Mouse (Mus musculus): ENCODE results near the gene Scaf8. TPM values are rescaled to one million over a fixed set of nuclear protein-coding genes. Genes with fewer than 3 reads are reported as not detected.

Scaf8 gene
- polyA plus RNA-seq, 1 experiment: 15.4 TPM

- Histone ChIP-seq H3ac (ENCODE audit: control insufficient read depth, insufficient read length) (no peak overlapping the region), H3K36me3 (ENCODE audit: control insufficient read depth, insufficient read depth) (no peaks in the 10 kb centered on the region), H3K4me3 (no peak overlapping the region), H3K79me2 (ENCODE audit: control insufficient read depth, insufficient read depth) (no peaks in the 10 kb centered on the region), H3K27me3 (ENCODE audit: control insufficient read depth, insufficient read depth, insufficient read length) (no peaks in the 10 kb centered on the region), H3K4me2 (ENCODE audit: low read depth) (no peak overlapping the region)
- TF ChIP-seq CEBPB (IDR thresholded peaks at IDR 0.05; ENCODE audit: insufficient read depth, poor library complexity, severe bottlenecking): no peak
- TF ChIP-seq TCF12 (IDR thresholded peaks at IDR 0.05; ENCODE audit: insufficient read depth, poor library complexity, severe bottlenecking): no peak
- TF ChIP-seq USF1 (IDR thresholded peaks at IDR 0.05; ENCODE audit: low read depth): no peak
- TF ChIP-seq POLR2AphosphoS2 (IDR thresholded peaks at IDR 0.05; ENCODE audit: insufficient read length, low read depth): no peak
- TF ChIP-seq MYOD1 (IDR thresholded peaks at IDR 0.05; ENCODE audit: control insufficient read depth in 1 of 3, insufficient read length in 2 of 3, low read depth in 2 of 3): no peak
- no peak for TF ChIP-seq MAX (IDR thresholded peaks at IDR 0.05; ENCODE audit: low read depth)
- no peak for TF ChIP-seq SRF (IDR thresholded peaks at IDR 0.05; ENCODE audit: control insufficient read depth, insufficient read length, low read depth)
- TF ChIP-seq POLR2A (IDR thresholded peaks at IDR 0.05; ENCODE audit: insufficient read length, low read depth): no peak
- TF ChIP-seq MYOG (IDR thresholded peaks at IDR 0.05; ENCODE audit: control insufficient read depth in 1 of 3, insufficient read depth in 1 of 3, insufficient read length in 2 of 3, low read depth in 2 of 3): no peak
- no peak for TF ChIP-seq E2F4 (IDR thresholded peaks at IDR 0.05; ENCODE audit: insufficient read depth)
- TF ChIP-seq REST (IDR thresholded peaks at IDR 0.05; ENCODE audit: insufficient read depth, insufficient read length): no peak
- TF ChIP-seq TCF3 (IDR thresholded peaks at IDR 0.05; ENCODE audit: insufficient read length, low read depth): no peak
These were observed 105.4 kb downstream of the Scaf8 start for GRCm38 (mm10) chr17:3220201-3220600.

GRCm38 (mm10) chr17:3223071-3223470 is 108.3 kb downstream of the Scaf8 start:
- Histone ChIP-seq H3K4me2 (ENCODE audit: low read depth) (no peak overlapping the region), H3ac (ENCODE audit: control insufficient read depth, insufficient read length) (no peak overlapping the region), H3K4me3 (no peak overlapping the region), H3K27me3 (ENCODE audit: control insufficient read depth, insufficient read depth, insufficient read length) (no peaks in the 10 kb centered on the region), H3K79me2 (ENCODE audit: control insufficient read depth, insufficient read depth) (no peaks in the 10 kb centered on the region), H3K36me3 (ENCODE audit: control insufficient read depth, insufficient read depth) (no peaks in the 10 kb centered on the region)
- TF ChIP-seq TCF12 (IDR thresholded peaks at IDR 0.05; ENCODE audit: insufficient read depth, poor library complexity, severe bottlenecking) (no peak), MYOG (IDR thresholded peaks at IDR 0.05; ENCODE audit: control insufficient read depth in 1 of 3, insufficient read depth in 1 of 3, insufficient read length in 2 of 3, low read depth in 2 of 3) (no peak), POLR2AphosphoS2 (IDR thresholded peaks at IDR 0.05; ENCODE audit: insufficient read length, low read depth) (no peak), MAX (IDR thresholded peaks at IDR 0.05; ENCODE audit: low read depth) (no peak), CEBPB (IDR thresholded peaks at IDR 0.05; ENCODE audit: insufficient read depth, poor library complexity, severe bottlenecking) (no peak), POLR2A (IDR thresholded peaks at IDR 0.05; ENCODE audit: insufficient read length, low read depth) (no peak), USF1 (IDR thresholded peaks at IDR 0.05; ENCODE audit: low read depth) (no peak), MYOD1 (IDR thresholded peaks at IDR 0.05; ENCODE audit: control insufficient read depth in 1 of 3, insufficient read length in 2 of 3, low read depth in 2 of 3) (no peak), REST (IDR thresholded peaks at IDR 0.05; ENCODE audit: insufficient read depth, insufficient read length) (no peak), TCF3 (IDR thresholded peaks at IDR 0.05; ENCODE audit: insufficient read length, low read depth) (no peak), SRF (IDR thresholded peaks at IDR 0.05; ENCODE audit: control insufficient read depth, insufficient read length, low read depth) (no peak)

GRCm38 (mm10) chr17:3223721-3224120 is 108.9 kb downstream of the Scaf8 start:
- H3K36me3 ChIP-seq (ENCODE audit: control insufficient read depth, insufficient read depth): no peaks in the 10 kb centered on the region
- no peak overlapping the region for H3K4me2 ChIP-seq (ENCODE audit: low read depth)
- H3K27me3 ChIP-seq (ENCODE audit: control insufficient read depth, insufficient read depth, insufficient read length): no peaks in the 10 kb centered on the region
- no peak overlapping the region for H3ac ChIP-seq (ENCODE audit: control insufficient read depth, insufficient read length)
- no peak for TF ChIP-seq USF1 (IDR thresholded peaks at IDR 0.05; ENCODE audit: low read depth)
- no peak for TF ChIP-seq SRF (IDR thresholded peaks at IDR 0.05; ENCODE audit: control insufficient read depth, insufficient read length, low read depth)
- TF ChIP-seq E2F4 (IDR thresholded peaks at IDR 0.05; ENCODE audit: insufficient read depth): no peak
- TF ChIP-seq TCF12 (IDR thresholded peaks at IDR 0.05; ENCODE audit: insufficient read depth, poor library complexity, severe bottlenecking): no peak
- TF ChIP-seq CEBPB (IDR thresholded peaks at IDR 0.05; ENCODE audit: insufficient read depth, poor library complexity, severe bottlenecking): no peak
- no peak for TF ChIP-seq POLR2A (IDR thresholded peaks at IDR 0.05; ENCODE audit: insufficient read length, low read depth)
- no peak for TF ChIP-seq MAX (IDR thresholded peaks at IDR 0.05; ENCODE audit: low read depth)
- TF ChIP-seq MYOG (IDR thresholded peaks at IDR 0.05; ENCODE audit: control insufficient read depth in 1 of 3, insufficient read depth in 1 of 3, insufficient read length in 2 of 3, low read depth in 2 of 3): no peak
- TF ChIP-seq MYOD1 (IDR thresholded peaks at IDR 0.05; ENCODE audit: control insufficient read depth in 1 of 3, insufficient read length in 2 of 3, low read depth in 2 of 3): no peak
- no peak for TF ChIP-seq POLR2AphosphoS2 (IDR thresholded peaks at IDR 0.05; ENCODE audit: insufficient read length, low read depth)
- TF ChIP-seq TCF3 (IDR thresholded peaks at IDR 0.05; ENCODE audit: insufficient read length, low read depth): no peak
- TF ChIP-seq REST (IDR thresholded peaks at IDR 0.05; ENCODE audit: insufficient read depth, insufficient read length): no peak
- H3K4me3 ChIP-seq: no peak overlapping the region
- no peaks in the 10 kb centered on the region for H3K79me2 ChIP-seq (ENCODE audit: control insufficient read depth, insufficient read depth)

GRCm38 (mm10) chr17:3224383-3225106 is 109.8 kb downstream of the Scaf8 start:
- Histone ChIP-seq H3K27me3 (ENCODE audit: control insufficient read depth, insufficient read depth, insufficient read length) (no peaks in the 10 kb centered on the region), H3K4me3 (no peak overlapping the region), H3ac (ENCODE audit: control insufficient read depth, insufficient read length) (no peak overlapping the region), H3K4me2 (ENCODE audit: low read depth) (no peak overlapping the region), H3K36me3 (ENCODE audit: control insufficient read depth, insufficient read depth) (no peaks in the 10 kb centered on the region), H3K79me2 (ENCODE audit: control insufficient read depth, insufficient read depth) (no peaks in the 10 kb centered on the region)
- TF ChIP-seq SRF (IDR thresholded peaks at IDR 0.05; ENCODE audit: control insufficient read depth, insufficient read length, low read depth): no peak
- no peak for TF ChIP-seq POLR2AphosphoS2 (IDR thresholded peaks at IDR 0.05; ENCODE audit: insufficient read length, low read depth)
- no peak for TF ChIP-seq USF1 (IDR thresholded peaks at IDR 0.05; ENCODE audit: low read depth)
- TF ChIP-seq MYOG (IDR thresholded peaks at IDR 0.05; ENCODE audit: control insufficient read depth in 1 of 3, insufficient read depth in 1 of 3, insufficient read length in 2 of 3, low read depth in 2 of 3): no peak
- TF ChIP-seq MAX (IDR thresholded peaks at IDR 0.05; ENCODE audit: low read depth): no peak
- no peak for TF ChIP-seq E2F4 (IDR thresholded peaks at IDR 0.05; ENCODE audit: insufficient read depth)
- no peak for TF ChIP-seq POLR2A (IDR thresholded peaks at IDR 0.05; ENCODE audit: insufficient read length, low read depth)
